Mouse (Mus musculus) heart, embryonic 14.5 days (tissue): ENCODE data around the gene Cd40lg. TPM values are rescaled to one million over a fixed set of nuclear protein-coding genes. Genes with fewer than 3 reads are reported as not detected.

Source experiments
- ATAC-seq: fragments of 200-750 bp; cut with Nextera tagmentation; 2 replicates; pipeline ENCODE4 v1.8.0; 2017; ENCODE audit warnings: low read depth, moderate TSS enrichment; ENCODE audit not compliant: insufficient number of reproducible peaks, insufficient read depth, low FRiP score
- H3K27ac ChIP-seq, 2 experiments: fragments of 200-500 bp in 1 of 2; fragments of 300-500 bp in 1 of 2; sonication (generic) in 1 of 2; replicated peaks in 1 of 2; 2 replicates each; pipeline ENCODE4 v1.5.1; 2012 to 2014; ENCODE audit warnings: low read depth in 2 of 2, low read length in 2 of 2, control low read depth in 1 of 2, mild to moderate bottlenecking in 1 of 2, mixed read lengths in 1 of 2; ENCODE audit not compliant: control insufficient read depth in 1 of 2, insufficient read depth in 1 of 2
- H3K27me3 ChIP-seq: fragments of 300-500 bp; sonication (generic); 2 replicates; pipeline ENCODE4 v1.6.1; 2014; ENCODE audit warnings: mild to moderate bottlenecking, low read length, control low read depth; ENCODE audit not compliant: control insufficient read depth, insufficient read depth
- H3K36me3 ChIP-seq: fragments of 300-500 bp; sonication (generic); 2 replicates; pipeline ENCODE4 v1.6.1; 2014; ENCODE audit warnings: mild to moderate bottlenecking, control low read depth, low read length, mixed read lengths; ENCODE audit not compliant: control insufficient read depth, insufficient read depth
- H3K4me1 ChIP-seq, 2 experiments: fragments of 200-500 bp in 1 of 2; fragments of 300-500 bp in 1 of 2; sonication (generic) in 1 of 2; 2 replicates each; pipeline ENCODE4 v1.6.1; 2012 to 2014; ENCODE audit warnings: low read length in 2 of 2, control low read depth in 1 of 2, mixed read lengths in 1 of 2; ENCODE audit not compliant: control insufficient read depth in 2 of 2, insufficient read depth in 2 of 2
- H3K4me2 ChIP-seq: fragments of 300-500 bp; sonication (generic); 2 replicates; pipeline ENCODE4 v1.6.1; 2014; ENCODE audit warnings: mild to moderate bottlenecking, low read length
- H3K4me3 ChIP-seq, 2 experiments: fragments of 200-500 bp in 1 of 2; fragments of 300-500 bp in 1 of 2; sonication (generic) in 1 of 2; 2 replicates each; pipeline ENCODE4 v1.5.1; 2012 to 2014; ENCODE audit warnings: low read length in 2 of 2, mild to moderate bottlenecking in 2 of 2, control low read depth in 1 of 2, low read depth in 1 of 2, moderate library complexity in 1 of 2; ENCODE audit not compliant: control insufficient read depth in 1 of 2, insufficient read depth in 1 of 2
- H3K9ac ChIP-seq: fragments of 300-500 bp; sonication (generic); 2 replicates; pipeline ENCODE4 v1.6.1; 2014; ENCODE audit warnings: mild to moderate bottlenecking, low read length
- H3K9me3 ChIP-seq: fragments of 300-500 bp; sonication (generic); 2 replicates; pipeline ENCODE4 v1.6.1; 2016; ENCODE audit warnings: low read length, control low read depth; ENCODE audit not compliant: control insufficient read depth
- WGBS: fragments of 180-500 bp; shearing (Covaris S2); extraction: QIAGEN DNeasy Blood & Tissue Kit; methylation state at CpG from one replicate; pipeline ENCODE4 v1.1.7; 2014; 5-methylcytosine and 5-hydroxymethylcytosine counted together
- polyA plus RNA-seq: library from polyadenylated mRNA; unstranded; fragments of >200 nt; fragmentation: Nextera tagmentation; extraction: Ambion mirVana; gene quantifications from 2 replicates; pipeline ENCODE4 v1.2.1, GENCODE M21; 2014

The Cd40lg gene
- polyA plus RNA-seq, 1 experiment from 2014 or later, result not detected

GRCm38 (mm10) chrX:57221881-57222280, 9.9 kb downstream of the Cd40lg start:
- Histone ChIP-seq H3K27me3 (no peaks in the 10 kb centered on the region), H3K4me2 (no peak overlapping the region), H3K9ac (no peak overlapping the region), H3K9me3 (no peaks in the 10 kb centered on the region), H3K36me3 (no peaks in the 10 kb centered on the region), H3K27ac (no peak overlapping the region), H3K4me3 (no peak overlapping the region), H3K4me1 (no peaks in the 10 kb centered on the region)
- no peak for ATAC-seq
- 69% methylated on average over 3 of the region's 3 CpGs for WGBS

GRCm38 (mm10) chrX:57223301-57223700, 11.4 kb downstream of the Cd40lg start:
- no peaks in the 10 kb centered on the region for H3K36me3 ChIP-seq
- no peak overlapping the region for H3K4me2 ChIP-seq
- H3K27ac ChIP-seq, result no peak overlapping the region
- H3K9ac ChIP-seq, result no peak overlapping the region
- no peak overlapping the region for H3K4me3 ChIP-seq
- no peaks in the 10 kb centered on the region for H3K9me3 ChIP-seq
- no peaks in the 10 kb centered on the region for H3K4me1 ChIP-seq
- no peak for ATAC-seq
- 82% methylated on average over 10 of the region's 10 CpGs for WGBS
- no peaks in the 10 kb centered on the region for H3K27me3 ChIP-seq

DNA sequence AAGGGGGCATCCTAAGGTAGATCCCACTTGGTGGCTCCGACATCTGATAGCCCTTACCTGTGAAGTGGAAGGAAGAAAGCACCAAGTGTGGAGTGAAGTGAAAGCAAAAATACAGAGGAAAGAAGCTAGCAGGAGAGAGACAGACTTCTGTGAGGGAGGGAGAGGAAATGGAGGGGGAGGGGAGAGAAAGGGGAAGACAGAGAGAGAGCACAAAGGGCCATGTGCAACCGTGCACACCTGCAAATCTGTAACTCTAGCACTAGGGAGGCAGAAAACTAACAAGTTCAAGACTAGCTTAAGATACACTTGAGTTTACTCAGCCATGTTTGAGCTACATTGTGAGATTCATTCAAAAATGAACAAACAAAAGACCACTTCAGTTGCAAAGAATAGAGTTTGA, 16.2 kb downstream of the Cd40lg start:
- Histone ChIP-seq H3K4me2 (no peak overlapping the region), H3K4me3 (no peak overlapping the region), H3K27ac (no peak overlapping the region), H3K36me3 (0 out of 2 replicates have a peak, but pooled peaks cover 4% of the 10 kb centered on the region), H3K9me3 (no peaks in the 10 kb centered on the region), H3K9ac (no peak overlapping the region), H3K4me1 (no peaks in the 10 kb centered on the region), H3K27me3 (no peaks in the 10 kb centered on the region)
- ATAC-seq, result no peak
- 55% methylated on average over 2 of the region's 2 CpGs for WGBS

GRCm38 (mm10) chrX:57233596-57233995, 21.7 kb downstream of the Cd40lg start:
- H3K27me3 ChIP-seq, result no peaks in the 10 kb centered on the region
- H3K4me1 ChIP-seq, result no peaks in the 10 kb centered on the region
- H3K9ac ChIP-seq, result no peak overlapping the region
- no peak overlapping the region for H3K27ac ChIP-seq
- H3K36me3 ChIP-seq, result 0 out of 2 replicates have a peak, but pooled peaks cover 4% of the 10 kb centered on the region
- 56% methylated on average over 2 of the region's 2 CpGs for WGBS
- H3K9me3 ChIP-seq, result no peaks in the 10 kb centered on the region
- no peak for ATAC-seq
- H3K4me3 ChIP-seq, result no peak overlapping the region
- H3K4me2 ChIP-seq, result no peak overlapping the region

DNA sequence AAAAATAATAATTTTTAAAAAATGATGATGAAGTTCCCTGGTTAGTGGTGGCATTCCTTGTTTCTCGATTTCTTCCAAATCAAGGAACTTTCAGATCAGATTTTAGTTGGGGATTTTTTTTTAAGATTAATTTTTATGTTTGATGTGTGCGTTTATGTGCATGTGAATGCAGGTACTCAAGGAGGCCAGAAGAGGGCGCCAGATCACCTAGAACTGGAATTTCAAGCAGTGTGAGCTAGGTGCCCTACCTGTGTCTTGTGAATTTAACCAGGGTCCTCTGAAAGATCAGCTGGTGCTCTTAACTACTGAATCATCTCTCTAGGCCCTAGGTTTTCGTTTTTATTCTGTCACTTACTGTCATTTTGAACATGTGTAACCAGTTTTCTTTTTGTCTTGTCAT, 24.0 kb downstream of the Cd40lg start:
- Histone ChIP-seq H3K9me3 (no peaks in the 10 kb centered on the region), H3K4me2 (no peak overlapping the region), H3K36me3 (0 out of 2 replicates have a peak, but pooled peaks cover 4% of the 10 kb centered on the region), H3K4me1 (no peaks in the 10 kb centered on the region), H3K4me3 (no peak overlapping the region), H3K27me3 (no peaks in the 10 kb centered on the region), H3K9ac (no peak overlapping the region), H3K27ac (no peak overlapping the region)
- ATAC-seq, result no peak
- 69% methylated on average over 4 of the region's 4 CpGs for WGBS

- 62% methylated on average over 3 of the region's 3 CpGs for WGBS
- no peak overlapping the region for H3K4me2 ChIP-seq
- no peak overlapping the region for H3K4me3 ChIP-seq
- no peak overlapping the region for H3K27ac ChIP-seq
- no peaks in the 10 kb centered on the region for H3K4me1 ChIP-seq
- H3K27me3 ChIP-seq, result no peaks in the 10 kb centered on the region
- H3K36me3 ChIP-seq, result no peaks in the 10 kb centered on the region
- no peak overlapping the region for H3K9ac ChIP-seq
- no peak for ATAC-seq
- H3K9me3 ChIP-seq, result no peaks in the 10 kb centered on the region
These were observed 26.6 kb downstream of the Cd40lg start for GRCm38 (mm10) chrX:57238572-57238971.

- Histone ChIP-seq H3K27me3 (no peaks in the 10 kb centered on the region), H3K9ac (no peak overlapping the region), H3K4me1 (no peaks in the 10 kb centered on the region), H3K4me2 (no peak overlapping the region), H3K4me3 (no peak overlapping the region), H3K36me3 (no peaks in the 10 kb centered on the region), H3K27ac (no peak overlapping the region), H3K9me3 (no peaks in the 10 kb centered on the region)
- ATAC-seq, result no peak
- 50% methylated on average over 7 of the region's 7 CpGs for WGBS
These were observed 41.5 kb downstream of the Cd40lg start for GRCm38 (mm10) chrX:57253329-57254055.

- 47% methylated on average over 2 of the region's 2 CpGs for WGBS
- no peaks in the 10 kb centered on the region for H3K27me3 ChIP-seq
- H3K4me3 ChIP-seq, result no peak overlapping the region
- H3K9me3 ChIP-seq, result no peaks in the 10 kb centered on the region
- H3K36me3 ChIP-seq, result no peaks in the 10 kb centered on the region
- H3K9ac ChIP-seq, result no peak overlapping the region
- ATAC-seq, result no peak
- H3K4me1 ChIP-seq, result no peaks in the 10 kb centered on the region
- no peak overlapping the region for H3K27ac ChIP-seq
- H3K4me2 ChIP-seq, result no peak overlapping the region
These were observed 48.8 kb downstream of the Cd40lg start for GRCm38 (mm10) chrX:57260744-57261143.
